Mouse (Mus musculus): Measurements from ENCODE around the gene Ankrd33b.

GRCm38 (mm10) chr15:31282353-31282752, 85.2 kb downstream of the Ankrd33b start:
- no peak for TF ChIP-seq CTCF (IDR thresholded peaks at IDR 0.05; ENCODE audit: control insufficient read depth, insufficient read depth, insufficient read length)
- TF ChIP-seq MAX (IDR thresholded peaks at IDR 0.05), result no peak
- TF ChIP-seq MYOD1 (IDR thresholded peaks at IDR 0.05; ENCODE audit: control insufficient read depth, insufficient read length, low read depth), result no peak
